Mouse (Mus musculus) cerebellum, adult 11 months (tissue): ENCODE results near the gene Nisch.

Source experiments
- DNase-seq: peaks from one replicate; pipeline ENCODE4 v3.0.0; 2022

Gene Nisch

GRCm38 (mm10) chr14:31215157-31216002, 1.4 kb downstream of the Nisch start:
- DNase-seq = peak; percentile 75

GRCm38 (mm10) chr14:31214684-31215083, 2.1 kb downstream of the Nisch start:
- no peak for DNase-seq

GRCm38 (mm10) chr14:31213868-31214267, 2.9 kb downstream of the Nisch start:
- DNase-seq = no peak

- no peak for DNase-seq
Observed at GRCm38 (mm10) chr14:31212499-31212898, 4.2 kb downstream of the Nisch start.

GRCm38 (mm10) chr14:31211854-31212253, 4.9 kb downstream of the Nisch start:
- no peak for DNase-seq

GRCm38 (mm10) chr14:31209133-31209557, 7.6 kb downstream of the Nisch start:
- no peak for DNase-seq

GRCm38 (mm10) chr14:31208084-31208483, 8.7 kb downstream of the Nisch start, which contains the start of gene Tnnc1:
Gene Tnnc1 (plus strand): TSS chr14:31208312.
- no peak for DNase-seq

GRCm38 (mm10) chr14:31207070-31207830, 9.5 kb downstream of the Nisch start:
- DNase-seq = peak; percentile 35

- DNase-seq = peak; percentile 96
Observed at GRCm38 (mm10) chr14:31206472-31206981, 10.2 kb downstream of the Nisch start.

GRCm38 (mm10) chr14:31205562-31206467, 10.9 kb downstream of the Nisch start:
- peak; percentile 60 for DNase-seq

GRCm38 (mm10) chr14:31205244-31205561, 11.5 kb downstream of the Nisch start:
- no peak for DNase-seq

GRCm38 (mm10) chr14:31204844-31205243, 11.9 kb downstream of the Nisch start:
- no peak for DNase-seq

- DNase-seq = no peak
Observed at GRCm38 (mm10) chr14:31200038-31200437, 16.7 kb downstream of the Nisch start.

GRCm38 (mm10) chr14:31199599-31199998, 17.1 kb downstream of the Nisch start:
- no peak for DNase-seq

GRCm38 (mm10) chr14:31197547-31198516, 18.9 kb downstream of the Nisch start:
- DNase-seq = no peak

GRCm38 (mm10) chr14:31195968-31196367, 20.8 kb downstream of the Nisch start:
- no peak for DNase-seq

- no peak for DNase-seq
Observed at GRCm38 (mm10) chr14:31195521-31195920, 21.2 kb downstream of the Nisch start.

- DNase-seq = peak; percentile 56
Observed at GRCm38 (mm10) chr14:31194891-31195513, 21.7 kb downstream of the Nisch start.

GRCm38 (mm10) chr14:31194441-31194840, 22.3 kb downstream of the Nisch start:
- no peak for DNase-seq

GRCm38 (mm10) chr14:31193791-31194190, 23.0 kb downstream of the Nisch start:
- DNase-seq = no peak

GRCm38 (mm10) chr14:31191936-31192335, 24.8 kb downstream of the Nisch start:
- DNase-seq = no peak
